Mouse (Mus musculus) embryo, embryonic 10 days (tissue): ENCODE data around the gene Laptm4a.
A peak's percentile ranks its signal among the peaks of the same experiment; 100 is the strongest.

Source experiments
- DNase-seq: peaks from one replicate; pipeline ENCODE4 v3.0.0-alpha.2; 2015; ENCODE audit warnings: low spot score

Laptm4a gene

DNA sequence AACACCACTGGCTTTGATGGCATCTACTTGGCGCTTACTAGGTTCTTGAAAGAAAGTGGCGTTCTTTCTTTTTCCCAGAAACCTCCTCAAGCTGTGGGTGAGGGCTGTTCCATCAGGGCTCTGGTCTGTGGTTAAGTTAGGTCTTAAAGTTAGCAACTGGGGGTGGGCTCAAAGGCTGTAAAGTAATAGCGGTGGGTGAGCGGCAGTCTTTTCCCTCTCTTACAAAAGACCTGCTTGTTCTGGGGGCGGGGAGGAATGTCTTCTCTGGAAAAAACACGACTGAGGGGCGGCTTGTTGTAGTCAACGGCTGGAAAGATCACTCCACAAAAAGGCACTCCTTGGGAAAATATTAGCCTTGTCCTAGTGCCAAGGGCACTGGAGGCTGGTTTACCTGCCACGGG, 32.7 kb downstream of the Laptm4a start:
- DNase-seq: no peak

DNA sequence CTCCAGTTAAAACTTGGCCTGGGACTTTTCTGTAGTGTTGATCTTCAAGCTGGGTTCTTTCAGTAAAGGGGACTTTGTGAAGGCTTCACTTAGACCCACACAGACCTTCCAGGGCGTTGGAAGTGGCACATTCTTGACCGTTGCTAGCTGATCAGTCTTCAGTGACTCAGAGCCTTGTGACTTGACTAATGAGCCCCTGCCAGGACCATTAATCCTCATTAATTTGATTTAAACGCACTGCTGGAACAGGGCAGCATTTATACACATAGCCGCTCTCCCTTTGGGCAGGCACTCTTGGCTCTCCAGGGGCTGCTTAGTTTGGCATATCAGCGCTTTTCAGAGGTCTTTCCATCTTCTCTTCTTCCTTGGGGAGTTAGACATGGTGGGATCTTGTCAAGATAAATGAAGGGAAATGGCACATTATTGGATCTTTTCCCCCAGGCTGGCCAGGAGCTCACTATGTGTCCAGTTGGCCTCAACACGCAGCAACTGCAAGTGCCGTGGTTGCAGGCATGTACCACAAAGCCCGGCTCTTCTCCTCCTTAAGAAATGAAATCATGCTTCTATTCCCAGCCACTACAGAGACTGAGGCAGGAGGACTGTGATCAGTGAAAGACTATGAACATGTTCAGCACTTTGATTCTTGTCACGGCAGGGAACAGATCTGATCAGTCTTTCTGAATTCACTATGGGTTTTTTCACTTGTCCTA, 40.3 kb downstream of the Laptm4a start:
- no peak for DNase-seq

DNA sequence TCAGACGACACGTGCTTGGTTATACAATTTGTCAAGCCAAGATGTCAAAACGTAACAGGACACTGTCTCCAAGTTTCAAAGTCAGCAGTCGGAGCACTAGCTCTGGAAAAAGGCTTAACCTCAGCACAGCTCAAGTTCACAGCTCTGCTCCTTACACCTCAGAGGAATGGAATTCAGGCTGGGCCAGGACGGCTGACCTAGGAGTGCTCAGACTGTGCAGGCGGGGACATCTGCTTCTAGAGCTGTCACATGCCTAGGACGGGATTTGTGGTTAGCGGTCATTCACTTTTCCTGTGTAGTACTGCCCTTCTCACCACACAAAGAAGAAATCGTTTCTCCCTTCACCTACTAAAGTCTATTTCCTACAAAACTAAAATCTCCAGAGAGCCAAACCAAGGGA, 48.4 kb downstream of the Laptm4a start:
- peak; percentile 81 for DNase-seq

DNA sequence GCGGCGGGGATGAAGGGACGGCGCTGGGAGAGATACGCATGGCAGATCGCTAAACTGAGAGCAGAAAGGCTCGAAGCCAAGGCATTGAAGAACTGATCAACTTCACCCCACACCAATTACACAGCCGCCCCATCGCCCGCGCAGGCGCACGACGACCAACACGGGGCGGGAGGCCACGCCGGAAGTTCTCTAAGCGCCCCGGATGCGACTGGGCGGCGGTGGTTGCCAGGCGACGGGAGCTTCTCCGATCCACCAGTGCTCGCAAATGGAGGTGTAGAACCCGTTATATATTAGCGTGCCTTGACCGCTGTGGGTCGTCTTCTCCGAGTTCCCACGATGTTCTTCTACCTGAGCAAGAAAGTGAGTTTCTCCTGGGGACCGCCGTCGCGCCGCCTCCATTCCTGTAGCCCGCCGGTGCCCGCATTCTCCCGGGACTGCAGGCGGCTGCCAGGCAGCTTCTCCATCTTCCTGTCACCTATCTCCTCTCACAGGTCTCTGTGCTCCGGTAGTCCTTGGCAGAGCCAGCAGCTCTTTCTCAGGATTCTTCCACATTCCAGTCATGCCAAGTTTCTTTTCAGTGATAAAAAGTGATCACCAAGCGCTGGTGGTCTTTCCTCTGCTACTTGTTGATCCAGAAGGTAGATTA, 52.5 kb downstream of the Laptm4a start, which contains the start of gene Wdr35:
Wdr35 (plus strand) TSS at position 73 of the 646 bp plus-strand sequence.
- DNase-seq: peak; percentile 93

DNA sequence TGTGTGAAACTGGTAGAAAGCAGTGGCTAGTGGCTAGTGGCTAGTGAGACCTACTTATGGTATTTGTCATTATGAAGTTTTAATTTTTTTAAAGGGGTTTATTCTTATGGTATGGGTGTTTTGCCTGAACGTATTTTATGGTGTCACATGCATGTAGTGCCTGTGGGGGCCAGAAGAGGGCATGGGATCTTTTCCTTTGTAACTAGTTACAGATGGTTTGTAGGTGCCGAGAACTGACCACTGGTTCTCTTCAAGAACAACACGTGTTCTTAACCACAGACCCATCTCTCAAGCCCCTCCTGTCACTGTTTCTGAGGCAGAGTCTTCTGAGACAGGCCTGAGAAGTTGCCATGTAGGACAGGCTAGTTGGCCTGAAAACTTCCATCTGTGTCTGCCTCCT, 53.6 kb downstream of the Laptm4a start:
- no peak for DNase-seq
